Mouse (Mus musculus): ENCODE measurements around the gene Olfr1097. TPM values are rescaled to one million over a fixed set of nuclear protein-coding genes. Genes with fewer than 3 reads are reported as not detected.

The Olfr1097 gene
- not detected for total RNA-seq (2021)
- long read RNA-seq, experiment 1, result 0 reads
- long read RNA-seq, experiment 2, result 0 reads

- no peak for DNase-seq (ENCODE audit: low spot score in 2 of 2)
Observed at GRCm38 (mm10) chr2:86892116-86892515, at the start of gene Olfr1097. Olfr1097 (minus strand) TSS chr2:86892216.

- DNase-seq (ENCODE audit: low spot score in 2 of 2), result no peak
Observed at GRCm38 (mm10) chr2:86926557-86926956, 34.5 kb upstream of the Olfr1097 start.

- no peak for DNase-seq (ENCODE audit: low spot score in 2 of 2)
Observed at GRCm38 (mm10) chr2:86924445-86924844, 32.4 kb upstream of the Olfr1097 start, which contains the start of gene Olfr1098. Olfr1098 (minus strand) TSS chr2:86924545.

GRCm38 (mm10) chr2:86905647-86906046 is 13.6 kb upstream of the Olfr1097 start:
- no peak for DNase-seq (ENCODE audit: low spot score in 2 of 2)

GRCm38 (mm10) chr2:86874702-86875101 is 17.3 kb downstream of the Olfr1097 start, which contains the start of gene Gm13723:
Gm13723 (minus strand) TSS chr2:86874802.
- no peak for DNase-seq (ENCODE audit: low spot score in 2 of 2)

- DNase-seq (ENCODE audit: low spot score in 2 of 2), result no peak
Observed at GRCm38 (mm10) chr2:86851596-86851995, 40.4 kb downstream of the Olfr1097 start, which contains the start of gene Olfr1095. Olfr1095 (minus strand) TSS chr2:86851696.

Other genes with a start within 250 kb of the Olfr1097 start
- gene Olfr1085, start 230.2 kb downstream of the Olfr1097 start, total RNA-seq (2021), result not detected
- gene Olfr1086, start 212.1 kb downstream of the Olfr1097 start, total RNA-seq (2021), result not detected
- not detected for gene Olfr1087, start 193.8 kb downstream of the Olfr1097 start, total RNA-seq (2021)
- not detected for gene Olfr1089, start 158.5 kb downstream of the Olfr1097 start, total RNA-seq (2021)
- gene Olfr1090, start 133.2 kb downstream of the Olfr1097 start, total RNA-seq (2021), result not detected
- not detected for gene Olfr1093, start 109.7 kb downstream of the Olfr1097 start, total RNA-seq (2021)
- gene Olfr141, start 82.2 kb downstream of the Olfr1097 start, total RNA-seq (2021), result not detected
- gene Olfr1094, start 67.6 kb downstream of the Olfr1097 start, total RNA-seq (2021), result not detected
- not detected for gene Olfr1095, start 40.5 kb downstream of the Olfr1097 start, total RNA-seq (2021)
- not detected for gene Gm13723, start 17.4 kb downstream of the Olfr1097 start, total RNA-seq (2021)
- not detected for gene Olfr1098, start 32.3 kb upstream of the Olfr1097 start, total RNA-seq (2021)
- not detected for gene Olfr1099, start 68.5 kb upstream of the Olfr1097 start, total RNA-seq (2021)
- gene Olfr1100, start 87.7 kb upstream of the Olfr1097 start, total RNA-seq (2021), result not detected
- not detected for gene Olfr1101, start 99.0 kb upstream of the Olfr1097 start, total RNA-seq (2021)
- gene Olfr1102, start 106.2 kb upstream of the Olfr1097 start, total RNA-seq (2021), result not detected
- not detected for gene Olfr1104, start 134.9 kb upstream of the Olfr1097 start, total RNA-seq (2021)
- not detected for gene Olfr1105, start 144.3 kb upstream of the Olfr1097 start, total RNA-seq (2021)
- not detected for gene Olfr1106, start 160.1 kb upstream of the Olfr1097 start, total RNA-seq (2021)
- gene Olfr1107, start 183.6 kb upstream of the Olfr1097 start, total RNA-seq (2021), result not detected
- not detected for gene Olfr1109, start 203.8 kb upstream of the Olfr1097 start, total RNA-seq (2021)
- not detected for gene Olfr259, start 222.4 kb upstream of the Olfr1097 start, total RNA-seq (2021)
- gene Olfr1110, start 248.1 kb upstream of the Olfr1097 start, total RNA-seq (2021), result not detected

Data from gastrocnemius, postnatal 4 days (tissue).